Mouse (Mus musculus) retina, postnatal 7 days (tissue): ENCODE results near the gene Adam33.

Experiments
- DNase-seq: peaks from one replicate; pipeline ENCODE4 v3.0.0-alpha.2; 2012; ENCODE audit warnings: low read depth, low spot score

The Adam33 gene

GRCm38 (mm10) chr2:131029065-131029935 lies 34.3 kb downstream of the Adam33 start:
- no peak for DNase-seq

- DNase-seq = no peak
Measured at GRCm38 (mm10) chr2:131026941-131027340, 36.7 kb downstream of the Adam33 start.

- no peak for DNase-seq
Measured at GRCm38 (mm10) chr2:131025230-131025629, 38.4 kb downstream of the Adam33 start.

- no peak for DNase-seq
Measured at GRCm38 (mm10) chr2:131010566-131010965, 53.0 kb downstream of the Adam33 start.

- DNase-seq = no peak
Measured at GRCm38 (mm10) chr2:131009123-131009522, 54.5 kb downstream of the Adam33 start.
